Mouse (Mus musculus) limb, embryonic 11.5 days (tissue): ENCODE results near the gene Tyro3. TPM values are rescaled to one million over a fixed set of nuclear protein-coding genes. Genes with fewer than 3 reads are reported as not detected.

Experiments
- ATAC-seq: fragments of 200-750 bp; cut with Nextera tagmentation; 2 replicates; pipeline ENCODE4 v1.8.0; 2017; ENCODE audit warnings: low read depth; ENCODE audit not compliant: insufficient number of reproducible peaks, low FRiP score, low TSS enrichment
- DNase-seq: peaks from one replicate; pipeline ENCODE4 v3.0.0-alpha.2; 2015; ENCODE audit warnings: low spot score
- H3K27ac ChIP-seq: fragments of 300-500 bp; sonication (generic); replicated peaks from 2 replicates; pipeline ENCODE4 v1.5.1; 2014; ENCODE audit warnings: low read depth, mild to moderate bottlenecking, low read length
- H3K27me3 ChIP-seq: fragments of 300-500 bp; sonication (generic); 2 replicates; pipeline ENCODE4 v1.6.1; 2014; ENCODE audit warnings: mild to moderate bottlenecking, low read length, mixed read lengths; ENCODE audit not compliant: control insufficient read depth, insufficient read depth
- H3K36me3 ChIP-seq: fragments of 300-500 bp; sonication (generic); 2 replicates; pipeline ENCODE4 v1.6.1; 2014; ENCODE audit warnings: mild to moderate bottlenecking, low read length, moderate library complexity, mixed read lengths; ENCODE audit not compliant: control insufficient read depth, insufficient read depth
- H3K4me1 ChIP-seq: fragments of 300-500 bp; sonication (generic); 2 replicates; pipeline ENCODE4 v1.6.1; 2014; ENCODE audit warnings: low read length, mixed read lengths; ENCODE audit not compliant: control insufficient read depth, insufficient read depth
- H3K4me2 ChIP-seq: fragments of 300-500 bp; sonication (generic); 2 replicates; pipeline ENCODE4 v1.6.1; 2014; ENCODE audit warnings: low read depth, mild to moderate bottlenecking, moderate library complexity; ENCODE audit not compliant: severe bottlenecking
- H3K4me3 ChIP-seq: fragments of 300-500 bp; sonication (generic); 2 replicates; pipeline ENCODE4 v1.5.1; 2014; ENCODE audit warnings: low read depth, low read length
- H3K9ac ChIP-seq: fragments of 300-500 bp; sonication (generic); 2 replicates; pipeline ENCODE4 v1.6.1; 2014; ENCODE audit warnings: mild to moderate bottlenecking, low read length
- H3K9me3 ChIP-seq: fragments of 300-500 bp; sonication (generic); 2 replicates; pipeline ENCODE4 v1.6.1; 2016; ENCODE audit warnings: low read length; ENCODE audit not compliant: control insufficient read depth
- WGBS: fragments of 180-500 bp; shearing (Covaris S2); extraction: QIAGEN DNeasy Blood & Tissue Kit; methylation state at CpG from one replicate; pipeline ENCODE4 v1.1.7; 2014; 5-methylcytosine and 5-hydroxymethylcytosine counted together
- polyA plus RNA-seq: library from polyadenylated mRNA; unstranded; fragments of >200 nt; fragmentation: Nextera tagmentation; extraction: Ambion mirVana; gene quantifications from 2 replicates; pipeline ENCODE4 v1.2.1, GENCODE M21; 2014

The Tyro3 gene
- polyA plus RNA-seq, 1 experiment from 2014 or later = 27.0 TPM

DNA sequence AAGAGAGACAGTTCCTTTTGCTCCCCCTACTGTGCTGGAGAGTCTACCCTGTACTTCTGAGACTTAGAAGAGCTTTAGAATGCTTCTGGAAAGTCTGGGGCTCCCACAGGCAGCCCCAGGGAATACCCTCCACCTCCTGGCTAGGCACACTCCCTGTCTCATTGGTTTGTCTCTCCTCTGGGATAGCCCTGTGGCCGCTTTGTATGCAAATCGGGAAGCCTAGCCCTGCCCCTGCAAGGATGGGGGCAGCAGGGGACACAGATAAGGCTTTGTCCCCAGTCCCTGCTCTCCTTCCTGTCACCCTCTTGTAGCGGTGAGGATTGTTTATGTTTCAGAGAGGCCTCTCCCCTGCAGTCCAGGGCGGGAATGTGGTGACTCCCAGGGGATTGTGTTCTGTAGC is 11.3 kb downstream of the Tyro3 start:
- DNase-seq (no peak), ATAC-seq (no peak)
- Histone ChIP-seq H3K27me3 (no peaks in the 10 kb centered on the region), H3K36me3 (no peaks in the 10 kb centered on the region; the same call in 1 of the 2 replicates), H3K27ac (no peak overlapping the region), H3K4me3 (no peak overlapping the region), H3K4me2 (no peak overlapping the region), H3K9ac (no peak overlapping the region), H3K4me1 (0 out of 2 replicates have a peak, but pooled peaks cover 3% of the 10 kb centered on the region), H3K9me3 (no peaks in the 10 kb centered on the region)
- 32% methylated on average over 4 of the region's 4 CpGs for WGBS

DNA sequence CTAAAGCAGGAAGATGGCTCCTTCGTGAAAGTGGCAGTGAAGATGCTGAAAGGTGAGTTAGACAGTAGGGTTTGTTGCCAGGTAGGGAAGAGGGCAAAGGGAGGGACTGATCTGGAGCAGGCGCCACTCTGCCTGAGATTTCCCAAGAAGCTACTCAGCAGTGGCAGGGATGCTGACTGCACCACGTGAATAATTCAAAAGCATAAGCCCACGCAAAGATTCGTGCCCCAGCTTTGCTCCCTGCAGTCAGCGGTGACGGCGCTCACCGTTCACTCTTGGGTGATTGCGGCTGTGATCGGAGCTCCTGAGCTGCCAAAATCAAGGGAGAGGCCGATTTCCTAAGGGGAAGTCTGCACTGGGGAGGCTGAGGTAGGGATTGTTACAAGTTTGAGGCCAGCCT is 13.4 kb downstream of the Tyro3 start:
- WGBS = 85% methylated on average over 12 of the region's 12 CpGs
- DNase-seq = no peak
- Histone ChIP-seq H3K4me1 (no peaks in the 10 kb centered on the region), H3K27ac (no peak overlapping the region), H3K4me2 (no peak overlapping the region), H3K4me3 (no peak overlapping the region), H3K27me3 (no peaks in the 10 kb centered on the region), H3K36me3 (no peaks in the 10 kb centered on the region; the same call in 1 of the 2 replicates), H3K9ac (no peak overlapping the region), H3K9me3 (no peaks in the 10 kb centered on the region)
- ATAC-seq = no peak

DNA sequence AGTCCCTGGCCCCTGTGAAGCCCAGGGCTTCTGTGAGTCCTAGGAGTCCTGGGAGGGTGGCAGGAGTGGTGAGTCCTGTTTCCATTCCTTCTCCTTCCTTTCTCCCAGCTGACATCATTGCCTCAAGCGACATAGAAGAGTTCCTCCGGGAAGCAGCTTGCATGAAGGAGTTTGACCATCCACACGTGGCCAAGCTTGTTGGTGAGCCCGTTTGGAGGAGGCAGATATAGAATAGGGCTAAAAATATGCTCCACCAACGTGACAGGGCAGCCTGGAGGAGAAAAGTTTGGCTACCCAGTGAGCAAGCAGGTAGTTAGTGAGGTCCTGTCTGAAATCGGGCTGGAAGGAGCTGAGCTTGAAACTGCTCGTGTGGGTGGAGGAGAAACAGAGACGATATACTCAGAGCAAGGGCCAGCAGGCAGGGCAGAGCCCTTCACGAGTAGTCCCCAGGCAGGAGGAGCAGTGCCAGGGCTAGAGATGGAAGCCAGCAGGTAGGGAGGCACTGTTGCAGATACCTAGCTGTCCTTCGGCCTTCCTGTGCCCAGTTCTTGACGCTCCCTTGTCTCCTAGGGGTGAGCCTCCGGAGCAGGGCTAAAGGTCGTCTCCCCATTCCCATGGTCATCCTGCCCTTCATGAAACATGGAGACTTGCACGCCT is 14.1 kb downstream of the Tyro3 start:
- Histone ChIP-seq H3K9ac (no peak overlapping the region), H3K9me3 (no peaks in the 10 kb centered on the region), H3K4me1 (no peaks in the 10 kb centered on the region), H3K27me3 (no peaks in the 10 kb centered on the region), H3K36me3 (no peaks in the 10 kb centered on the region), H3K4me2 (no peak overlapping the region), H3K27ac (no peak overlapping the region), H3K4me3 (no peak overlapping the region)
- DNase-seq (no peak), ATAC-seq (no peak)
- WGBS = 89% methylated on average over 14 of the region's 14 CpGs

DNA sequence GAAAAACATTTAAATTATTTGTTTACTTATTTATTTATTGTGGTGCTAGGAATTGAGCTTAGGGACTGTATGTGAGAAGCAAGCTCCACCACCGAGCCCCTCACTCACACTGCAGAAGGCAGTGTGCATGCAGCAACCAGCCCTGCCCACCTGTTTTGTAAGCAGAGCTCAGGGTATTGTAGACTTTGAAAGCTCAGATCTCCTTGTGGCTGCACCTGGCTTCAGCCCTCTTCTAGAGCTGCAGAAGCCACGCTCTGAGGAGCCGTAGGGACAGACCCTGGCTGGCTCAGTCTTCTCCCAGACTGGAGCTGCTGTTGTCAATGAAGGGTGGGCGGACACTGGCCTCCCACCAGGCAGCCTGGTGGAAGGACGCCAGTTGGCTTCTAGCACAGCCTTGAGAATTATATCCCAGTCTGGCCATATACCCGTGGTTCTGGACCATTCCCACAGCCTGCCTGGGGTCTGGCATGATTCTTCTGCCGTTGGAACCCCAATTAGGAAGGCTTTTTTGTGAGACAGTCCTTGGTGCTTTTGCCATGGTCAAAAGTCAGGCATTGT is 16.9 kb downstream of the Tyro3 start:
- Histone ChIP-seq H3K9me3 (no peaks in the 10 kb centered on the region), H3K4me3 (no peak overlapping the region), H3K27me3 (no peaks in the 10 kb centered on the region), H3K4me1 (no peaks in the 10 kb centered on the region), H3K4me2 (no peak overlapping the region), H3K36me3 (peaks cover 3% of the 10 kb centered on the region), H3K27ac (no peak overlapping the region), H3K9ac (no peak overlapping the region)
- no peak for DNase-seq
- WGBS = 47% methylated on average over 7 of the region's 7 CpGs
- ATAC-seq = no peak

DNA sequence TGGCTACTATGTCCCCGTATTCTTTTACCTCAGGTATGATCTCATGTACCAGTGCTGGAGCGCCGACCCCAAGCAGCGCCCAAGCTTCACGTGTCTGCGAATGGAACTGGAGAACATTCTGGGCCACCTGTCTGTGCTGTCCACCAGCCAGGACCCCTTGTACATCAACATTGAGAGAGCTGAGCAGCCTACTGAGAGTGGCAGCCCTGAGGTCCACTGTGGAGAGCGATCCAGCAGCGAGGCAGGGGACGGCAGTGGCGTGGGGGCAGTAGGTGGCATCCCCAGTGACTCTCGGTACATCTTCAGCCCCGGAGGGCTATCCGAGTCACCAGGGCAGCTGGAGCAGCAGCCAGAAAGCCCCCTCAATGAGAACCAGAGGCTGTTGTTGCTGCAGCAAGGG is 19.1 kb downstream of the Tyro3 start:
- no peaks in the 10 kb centered on the region for H3K9me3 ChIP-seq
- no peak overlapping the region for H3K9ac ChIP-seq
- H3K36me3 ChIP-seq = peaks cover 3% of the 10 kb centered on the region
- no peak for ATAC-seq
- 94% methylated on average over 13 of the region's 13 CpGs for WGBS
- DNase-seq = no peak
- H3K4me2 ChIP-seq = no peak overlapping the region
- no peak overlapping the region for H3K27ac ChIP-seq
- no peaks in the 10 kb centered on the region for H3K27me3 ChIP-seq
- H3K4me3 ChIP-seq = no peak overlapping the region
- no peaks in the 10 kb centered on the region for H3K4me1 ChIP-seq

DNA sequence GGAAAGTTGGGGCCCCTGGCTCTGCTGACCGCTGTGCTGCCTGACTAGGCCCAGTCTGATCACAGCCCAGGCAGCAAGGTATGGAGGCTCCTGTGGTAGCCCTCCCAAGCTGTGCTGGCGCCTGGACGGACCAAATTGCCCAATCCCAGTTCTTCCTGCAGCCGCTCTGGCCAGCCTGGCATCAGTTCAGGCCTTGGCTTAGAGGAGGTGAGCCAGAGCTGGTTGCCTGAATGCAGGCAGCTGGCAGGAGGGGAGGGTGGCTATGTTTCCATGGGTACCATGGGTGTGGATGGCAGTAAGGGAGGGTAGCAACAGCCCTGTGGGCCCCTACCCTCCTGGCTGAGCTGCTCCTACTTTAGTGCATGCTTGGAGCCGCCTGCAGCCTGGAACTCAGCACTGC is 19.5 kb downstream of the Tyro3 start:
- Histone ChIP-seq H3K27ac (no peak overlapping the region), H3K4me1 (no peaks in the 10 kb centered on the region), H3K27me3 (no peaks in the 10 kb centered on the region), H3K36me3 (peaks cover 3% of the 10 kb centered on the region), H3K9me3 (no peaks in the 10 kb centered on the region), H3K4me3 (no peak overlapping the region), H3K9ac (no peak overlapping the region), H3K4me2 (no peak overlapping the region)
- ATAC-seq = no peak
- WGBS = 84% methylated on average over 5 of the region's 5 CpGs
- no peak for DNase-seq

DNA sequence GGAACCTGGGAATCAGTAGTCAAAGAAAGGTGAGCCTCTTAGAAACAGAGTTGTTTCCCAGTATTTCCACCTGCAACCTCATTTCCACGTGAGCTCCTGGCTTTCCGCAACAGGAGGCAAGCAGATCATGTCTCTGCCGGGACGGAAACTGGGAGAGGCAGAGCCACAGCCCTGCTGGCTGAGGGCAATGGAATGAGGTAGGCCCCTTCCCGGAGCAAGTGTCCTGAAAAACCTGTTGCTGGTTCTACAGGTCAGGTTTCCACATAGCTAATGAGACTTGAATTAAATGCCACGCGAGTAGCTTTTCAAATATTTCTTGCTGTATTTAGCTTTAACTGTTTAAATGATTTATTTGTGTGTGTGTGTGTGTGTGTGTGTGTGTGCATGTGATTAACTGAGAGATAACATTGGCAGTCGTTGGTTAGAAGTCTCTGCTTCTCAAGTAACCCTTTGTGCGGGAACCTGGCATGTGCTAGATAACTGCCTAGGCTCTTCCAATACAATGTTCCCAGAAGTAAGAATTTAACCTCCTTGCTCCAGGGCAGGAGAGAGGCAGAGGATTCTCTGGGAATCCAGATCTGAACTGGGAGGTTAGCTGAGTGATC is 21.2 kb downstream of the Tyro3 start:
- H3K36me3 ChIP-seq = peaks cover 3% of the 10 kb centered on the region
- H3K27ac ChIP-seq = no peak overlapping the region
- ATAC-seq = no peak
- 65% methylated on average over 9 of the region's 9 CpGs for WGBS
- H3K27me3 ChIP-seq = no peaks in the 10 kb centered on the region
- no peaks in the 10 kb centered on the region for H3K4me1 ChIP-seq
- no peak overlapping the region for H3K9ac ChIP-seq
- no peak for DNase-seq
- no peak overlapping the region for H3K4me3 ChIP-seq
- no peak overlapping the region for H3K4me2 ChIP-seq
- no peaks in the 10 kb centered on the region for H3K9me3 ChIP-seq

DNA sequence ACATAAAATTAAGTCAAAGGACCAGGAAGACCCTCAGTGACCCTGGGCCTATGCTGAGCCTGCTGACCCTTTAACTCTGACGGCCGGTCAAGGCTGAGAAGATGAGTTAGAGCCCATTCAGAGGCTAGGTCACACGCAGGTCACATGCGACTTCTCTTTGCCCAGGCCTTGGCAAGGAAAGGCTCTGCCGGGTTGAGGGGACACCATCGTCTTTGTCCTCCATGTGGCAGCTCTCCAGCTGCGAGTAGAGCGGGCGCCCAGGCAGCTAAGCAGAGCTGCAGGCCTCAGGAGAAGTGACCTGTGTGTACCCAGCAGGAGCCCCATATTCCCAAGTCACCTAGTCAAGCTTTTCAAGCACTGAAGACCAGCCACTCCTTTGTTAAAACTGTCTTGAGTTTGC is 23.6 kb downstream of the Tyro3 start:
- WGBS = 87% methylated on average over 9 of the region's 9 CpGs
- H3K4me1 ChIP-seq = no peaks in the 10 kb centered on the region
- H3K9ac ChIP-seq = no peak overlapping the region
- peaks cover 3% of the 10 kb centered on the region for H3K36me3 ChIP-seq
- no peaks in the 10 kb centered on the region for H3K9me3 ChIP-seq
- H3K4me2 ChIP-seq = no peak overlapping the region
- no peaks in the 10 kb centered on the region for H3K27me3 ChIP-seq
- H3K27ac ChIP-seq = no peak overlapping the region
- ATAC-seq (no peak), DNase-seq (no peak)
- no peak overlapping the region for H3K4me3 ChIP-seq
